Mouse (Mus musculus) inflammation-experienced regulatory T-cells, adult 16 weeks (primary cell): ENCODE results near the gene Olfr839-ps1. TPM values are rescaled to one million over a fixed set of nuclear protein-coding genes. Genes with fewer than 3 reads are reported as not detected.

ENCODE experiments used
- polyA plus RNA-seq: library from polyadenylated mRNA; unstranded; fragments of 100-300 nt; shearing (Covaris generic); gene quantifications from one replicate; pipeline ENCODE4 v1.2.1, GENCODE M21; 2017

The Olfr839-ps1 gene
- polyA plus RNA-seq, result not detected

DNA sequence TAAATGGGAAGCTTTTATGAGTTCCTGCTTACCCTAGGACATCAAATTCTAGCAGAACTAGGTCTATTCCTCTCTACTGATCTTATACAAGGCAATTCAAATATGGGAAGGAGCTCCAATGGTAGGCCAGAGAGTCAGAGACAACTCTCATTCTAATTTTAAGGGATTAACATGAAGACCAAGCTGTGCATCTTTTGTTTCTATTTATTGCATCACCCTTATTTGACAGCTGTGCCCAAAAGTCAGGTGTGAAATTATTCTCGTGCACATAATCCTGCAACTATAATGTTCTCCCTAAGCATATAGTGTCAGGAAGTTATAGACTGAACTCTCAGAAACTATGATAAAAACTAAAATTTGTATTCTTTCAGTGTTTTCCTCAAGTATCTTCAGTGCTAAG, at the start of gene Olfr839-ps1:
TSS of gene Olfr839-ps1 (minus strand) at position 101 of the 400 bp plus-strand sequence.

DNA sequence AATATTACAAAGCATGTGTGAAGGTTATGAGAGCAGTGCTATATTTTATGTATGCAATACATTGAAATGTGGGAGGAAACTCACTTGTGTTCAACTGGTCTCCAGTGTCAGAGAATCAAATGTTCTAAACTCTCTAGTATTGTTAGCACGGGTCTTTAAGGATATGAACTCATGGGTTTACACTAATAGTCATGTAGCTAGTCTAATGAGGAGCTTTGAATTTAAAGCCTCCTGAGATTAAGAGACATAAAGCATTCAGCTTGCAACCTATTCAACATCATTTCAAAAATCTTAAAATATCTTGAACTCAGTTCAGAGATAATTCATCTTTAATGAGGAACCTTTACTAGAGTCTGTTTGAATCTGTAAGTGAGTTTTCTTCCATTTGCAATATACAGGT, 41.1 kb downstream of the Olfr839-ps1 start, which contains the start of gene Olfr837:
TSS of gene Olfr837 (plus strand) at position 301 of the 400 bp plus-strand sequence.

GRCm38 (mm10) chr9:19120082-19120481, 57.0 kb downstream of the Olfr839-ps1 start, which contains the start of gene Olfr836:
TSS of gene Olfr836 (plus strand) at chr9:19120382.

Other genes starting within 250 kb of the Olfr839-ps1 start
- not detected for gene Olfr832, start 240.2 kb downstream of the Olfr839-ps1 start, polyA plus RNA-seq
- not detected for gene Olfr834, start 189.3 kb downstream of the Olfr839-ps1 start, polyA plus RNA-seq
- not detected for gene Olfr835, start 144.6 kb downstream of the Olfr839-ps1 start, polyA plus RNA-seq
- not detected for gene Olfr836, start 56.9 kb downstream of the Olfr839-ps1 start, polyA plus RNA-seq
- gene Olfr837, start 41.0 kb downstream of the Olfr839-ps1 start, polyA plus RNA-seq, result not detected
- not detected for gene Olfr843, start 74.7 kb upstream of the Olfr839-ps1 start, polyA plus RNA-seq
- gene Olfr844, start 139.0 kb upstream of the Olfr839-ps1 start, polyA plus RNA-seq, result not detected
- not detected for gene Olfr845, start 159.1 kb upstream of the Olfr839-ps1 start, polyA plus RNA-seq
- not detected for gene Olfr846, start 186.7 kb upstream of the Olfr839-ps1 start, polyA plus RNA-seq
- gene Olfr847, start 201.4 kb upstream of the Olfr839-ps1 start, polyA plus RNA-seq, result not detected